Mouse (Mus musculus): Measurements from ENCODE around the gene Pbx1. TPM values are rescaled to one million over a fixed set of nuclear protein-coding genes. Genes with fewer than 3 reads are reported as not detected.

The Pbx1 gene
- total and polyA plus RNA-seq, 3 experiments: 0.10 TPM; not detected in 2

- H3K4me1 ChIP-seq (ENCODE audit: control insufficient read depth in 1 of 2, insufficient read depth in 2 of 2, low read length in 2 of 2): no peaks in the 10 kb centered on the region
- H3K36me3 ChIP-seq (ENCODE audit: control insufficient read depth in 1 of 2, insufficient read depth in 2 of 2, low read length in 2 of 2): no peaks in the 10 kb centered on the region
- DNase-seq (ENCODE audit: low read depth, low spot score): no peak
- H3K27ac ChIP-seq (ENCODE audit: control insufficient read depth, low read depth, low read length): no peak overlapping the region
- TF ChIP-seq ZMIZ1 (IDR thresholded peaks at IDR 0.05; ENCODE audit: low read depth, low read length): no peak
- TF ChIP-seq GATA1 (IDR thresholded peaks at IDR 0.05; ENCODE audit: low read depth, low read length): no peak
- no peak for TF ChIP-seq MYC (IDR thresholded peaks at IDR 0.05; ENCODE audit: low read depth, low read length)
- TF ChIP-seq NELFE (IDR thresholded peaks at IDR 0.05; ENCODE audit: low read depth, low read length): no peak
- no peak for TF ChIP-seq MAX (IDR thresholded peaks at IDR 0.05; ENCODE audit: low read length)
- no peak for TF ChIP-seq RAD21 (IDR thresholded peaks at IDR 0.05; ENCODE audit: low read depth, low read length)
- no peak for TF ChIP-seq UBTF (IDR thresholded peaks at IDR 0.05; ENCODE audit: borderline replicate concordance, insufficient read depth, low read depth, low read length)
- no peak for TF ChIP-seq CHD1 (IDR thresholded peaks at IDR 0.05; ENCODE audit: low read depth, low read length)
- no peak for TF ChIP-seq MYB (IDR thresholded peaks at IDR 0.05; ENCODE audit: low read depth, low read length)
- no peak for TF ChIP-seq ZC3H11A (IDR thresholded peaks at IDR 0.05; ENCODE audit: low read depth, low read length)
- TF ChIP-seq RCOR1 (IDR thresholded peaks at IDR 0.05; ENCODE audit: low read depth, low read length): no peak
- no peak for TF ChIP-seq MAZ (IDR thresholded peaks at IDR 0.05; ENCODE audit: low read depth, low read length)
- no peak for TF ChIP-seq MEF2A (IDR thresholded peaks at IDR 0.05; ENCODE audit: extremely low read depth, insufficient replicate concordance, low read depth, low read length, poor library complexity, severe bottlenecking)
- no peak for TF ChIP-seq HCFC1 (IDR thresholded peaks at IDR 0.05; ENCODE audit: low read depth, low read length)
- TF ChIP-seq CTCF (IDR thresholded peaks at IDR 0.05 in 2 of 3, conservative IDR thresholded peaks at IDR 0.05 in 1 of 3; ENCODE audit: control insufficient read depth in 1 of 3, insufficient read depth in 1 of 3, low read depth in 2 of 3, low read length in 3 of 3, poor library complexity in 1 of 3, severe bottlenecking in 1 of 3): no peak
- no peak for TF ChIP-seq POLR2AphosphoS2 (IDR thresholded peaks at IDR 0.05; ENCODE audit: low read length)
- TF ChIP-seq POLR2AphosphoS5 (IDR thresholded peaks at IDR 0.05; ENCODE audit: borderline replicate concordance, low read depth, low read length): no peak
- no peak for TF ChIP-seq ZKSCAN1 (IDR thresholded peaks at IDR 0.05; ENCODE audit: low read depth, low read length)
- TF ChIP-seq JUND (IDR thresholded peaks at IDR 0.05; ENCODE audit: low read depth, low read length): no peak
- TF ChIP-seq TBP (IDR thresholded peaks at IDR 0.05; ENCODE audit: low read depth, low read length): no peak
- H3K79me2 ChIP-seq (ENCODE audit: control insufficient read depth, insufficient read depth, low read length, poor library complexity): no peaks in the 10 kb centered on the region
- H3K9ac ChIP-seq (ENCODE audit: control insufficient read depth, low read depth, low read length, poor library complexity, severe bottlenecking): no peak overlapping the region
- H3K9me3 ChIP-seq (replicated peaks; ENCODE audit: insufficient read depth, low read length): no peaks in the 10 kb centered on the region
- H3K4me3 ChIP-seq (ENCODE audit: control insufficient read depth in 1 of 2, insufficient read depth in 1 of 2, low read depth in 2 of 2, low read length in 2 of 2): no peak overlapping the region
- no peaks in the 10 kb centered on the region for H3K27me3 ChIP-seq (ENCODE audit: control insufficient read depth in 1 of 2, insufficient read depth in 2 of 2, low read length in 2 of 2)
These were observed 981 bp downstream of the Pbx1 start for GRCm38 (mm10) chr1:168430868-168431710.

Data from MEL (cell line).